Mouse (Mus musculus) intestine, postnatal 0 days (tissue): ENCODE data around the gene Krt5. TPM values are rescaled to one million over a fixed set of nuclear protein-coding genes. Genes with fewer than 3 reads are reported as not detected.

Experiments used
- ATAC-seq: fragments of 200-750 bp; cut with Nextera tagmentation; 2 replicates; pipeline ENCODE4 v1.8.0; 2017; ENCODE audit warnings: mild to moderate bottlenecking, moderate TSS enrichment, moderate library complexity
- H3K27ac ChIP-seq: fragments of 300-500 bp; sonication (generic); 2 replicates; pipeline ENCODE4 v1.5.1; 2014; ENCODE audit warnings: mild to moderate bottlenecking, low read depth, low read length, moderate library complexity
- H3K27me3 ChIP-seq: fragments of 300-500 bp; sonication (generic); replicated peaks from 2 replicates; pipeline ENCODE4 v1.6.1; 2014; ENCODE audit warnings: low read length, mixed read lengths; ENCODE audit not compliant: control insufficient read depth, insufficient read depth
- H3K36me3 ChIP-seq: fragments of 300-500 bp; sonication (generic); 2 replicates; pipeline ENCODE4 v1.6.1; 2014; ENCODE audit warnings: mild to moderate bottlenecking, moderate library complexity; ENCODE audit not compliant: control insufficient read depth, insufficient read depth
- H3K4me1 ChIP-seq: fragments of 300-500 bp; sonication (generic); replicated peaks from 2 replicates; pipeline ENCODE4 v1.6.1; 2014; ENCODE audit warnings: antibody characterized with exemption, low read length, mixed read lengths; ENCODE audit not compliant: control insufficient read depth, insufficient read depth
- H3K4me2 ChIP-seq: fragments of 300-500 bp; sonication (generic); replicated peaks from 2 replicates; pipeline ENCODE4 v1.6.1; 2014; ENCODE audit warnings: low read depth, mild to moderate bottlenecking, moderate library complexity
- H3K4me3 ChIP-seq: fragments of 300-500 bp; sonication (generic); 2 replicates; pipeline ENCODE4 v1.5.1; 2014; ENCODE audit warnings: low read depth, low read length
- H3K9ac ChIP-seq: fragments of 300-500 bp; sonication (generic); 2 replicates; pipeline ENCODE4 v1.6.1; 2014; ENCODE audit warnings: mild to moderate bottlenecking, low read depth, low read length
- H3K9me3 ChIP-seq: fragments of 300-500 bp; sonication (generic); 2 replicates; pipeline ENCODE4 v1.6.1; 2016; ENCODE audit warnings: mixed run types; ENCODE audit not compliant: control insufficient read depth
- CTCF ChIP-seq: sonication (generic); IDR thresholded peaks from 2 replicates; pipeline ENCODE4 v1.5.1; 2016; ENCODE audit warnings: low read depth, mild to moderate bottlenecking, control low read depth, antibody characterized with exemption, moderate library complexity
- WGBS: fragments of 180-500 bp; shearing (Covaris S2); extraction: QIAGEN DNeasy Blood & Tissue Kit; methylation state at CpG from one replicate; pipeline ENCODE4 v1.1.7; 2014; 5-methylcytosine and 5-hydroxymethylcytosine counted together
- polyA plus RNA-seq: library from polyadenylated mRNA; unstranded; fragments of >200 nt; fragmentation: Nextera tagmentation; extraction: Ambion mirVana; gene quantifications from 2 replicates; pipeline ENCODE4 v1.2.1, GENCODE M21; 2015

Krt5 gene
- polyA plus RNA-seq = 0.08 TPM in 1 of 2 replicates, not detected in the other

- no peak within 1 kb of the TSS for H3K9ac ChIP-seq
- no peaks in the 10 kb centered on the region for H3K4me1 ChIP-seq
- no peak within 1 kb of the TSS for H3K4me2 ChIP-seq
- no peak for TF ChIP-seq CTCF
- no peak within 1 kb of the TSS for H3K27ac ChIP-seq
- H3K4me3 ChIP-seq = no peak within 1 kb of the TSS
- no peaks in the 10 kb centered on the region for H3K9me3 ChIP-seq
- no peaks in the 10 kb centered on the region for H3K27me3 ChIP-seq
- WGBS = 65% methylated on average over 13 of the region's 13 CpGs
- H3K36me3 ChIP-seq = no peaks in the 10 kb centered on the region
- no peak for ATAC-seq
These were observed at the start of gene Krt5 for GRCm38 (mm10) chr15:101712720-101713119. TSS of gene Krt5 (minus strand) at chr15:101712898.

- ATAC-seq = no peak
- no peak within 1 kb of the TSS for H3K27ac ChIP-seq
- H3K9ac ChIP-seq = no peak within 1 kb of the TSS
- H3K4me3 ChIP-seq = no peak within 1 kb of the TSS
- TF ChIP-seq CTCF = no peak
- H3K9me3 ChIP-seq = no peaks in the 10 kb centered on the region
- H3K36me3 ChIP-seq = no peaks in the 10 kb centered on the region
- H3K27me3 ChIP-seq = no peaks in the 10 kb centered on the region
- H3K4me2 ChIP-seq = no peak within 1 kb of the TSS
- WGBS = 62% methylated on average over 14 of the region's 14 CpGs
- no peaks in the 10 kb centered on the region for H3K4me1 ChIP-seq
These were observed 30.0 kb upstream of the Krt5 start, which contains the start of gene Krt71 for GRCm38 (mm10) chr15:101742711-101743110. TSS of gene Krt71 (minus strand) at chr15:101743109.

DNA sequence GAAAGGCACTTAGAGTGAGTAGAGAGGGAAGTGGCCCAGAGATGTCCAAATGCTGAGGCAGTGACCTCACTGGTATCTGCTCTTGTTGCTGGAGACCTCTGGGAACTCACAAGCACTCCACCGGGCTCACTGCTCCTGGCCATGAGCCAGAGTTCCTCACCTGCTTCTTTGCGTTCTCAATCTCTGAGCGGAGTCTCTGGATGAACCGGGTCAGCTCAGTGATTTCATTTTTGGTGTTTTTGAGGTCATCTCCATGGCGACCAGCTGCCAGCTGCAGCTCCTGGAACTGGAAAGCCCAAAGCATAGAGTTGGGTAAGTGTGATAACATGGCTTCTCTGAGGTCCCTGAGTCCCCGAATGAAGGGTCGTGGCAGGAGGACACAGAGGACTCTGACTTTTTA lies 25.1 kb upstream of the Krt5 start:
- no peaks in the 10 kb centered on the region for H3K9me3 ChIP-seq

GRCm38 (mm10) chr15:101730653-101731052 lies 18.0 kb upstream of the Krt5 start:
- no peaks in the 10 kb centered on the region for H3K36me3 ChIP-seq
- H3K4me2 ChIP-seq = no peak overlapping the region
- H3K4me3 ChIP-seq = no peak overlapping the region
- no peak for TF ChIP-seq CTCF
- no peaks in the 10 kb centered on the region for H3K9me3 ChIP-seq
- H3K9ac ChIP-seq = no peak overlapping the region
- no peaks in the 10 kb centered on the region for H3K27me3 ChIP-seq
- ATAC-seq = no peak
- H3K27ac ChIP-seq = no peak overlapping the region
- H3K4me1 ChIP-seq = no peaks in the 10 kb centered on the region

More for the DNA sequence above, 25.1 kb upstream of the Krt5 start:
- no peaks in the 10 kb centered on the region for H3K36me3 ChIP-seq
- H3K4me2 ChIP-seq = no peak overlapping the region
- ATAC-seq = no peak
- H3K4me3 ChIP-seq = no peak overlapping the region
- H3K27ac ChIP-seq = no peak overlapping the region
- H3K9ac ChIP-seq = no peak overlapping the region
- WGBS = 65% methylated on average over 7 of the region's 7 CpGs
- no peaks in the 10 kb centered on the region for H3K27me3 ChIP-seq
- TF ChIP-seq CTCF = no peak
- no peaks in the 10 kb centered on the region for H3K4me1 ChIP-seq

DNA sequence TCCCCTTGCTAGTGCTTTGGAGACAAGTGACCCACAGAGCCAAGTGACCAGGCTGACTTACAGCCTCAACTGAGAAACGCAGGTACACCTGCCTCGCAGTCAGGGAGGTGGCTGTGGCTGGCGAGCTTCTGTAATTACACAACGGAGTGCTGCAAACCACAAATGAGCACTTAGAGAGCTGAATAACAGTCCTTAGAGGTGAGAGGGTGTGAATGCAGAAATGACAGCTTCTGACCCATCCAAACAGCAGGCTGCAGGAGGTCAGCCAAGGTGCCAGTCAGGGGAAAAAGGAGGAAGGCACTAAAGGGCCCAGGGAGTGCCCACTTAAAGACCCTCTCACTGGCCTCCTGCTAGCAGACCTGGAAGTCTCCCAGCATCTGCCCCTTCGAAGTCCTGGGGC lies 12.0 kb upstream of the Krt5 start:
- Histone ChIP-seq H3K4me1 (no peaks in the 10 kb centered on the region), H3K9me3 (no peaks in the 10 kb centered on the region), H3K9ac (no peak overlapping the region), H3K36me3 (no peaks in the 10 kb centered on the region), H3K27me3 (no peaks in the 10 kb centered on the region), H3K4me3 (no peak overlapping the region), H3K27ac (no peak overlapping the region), H3K4me2 (no peak overlapping the region)
- no peak for ATAC-seq
- TF ChIP-seq CTCF = no peak
- 39% methylated on average over 5 of the region's 5 CpGs for WGBS

- Histone ChIP-seq H3K36me3 (no peaks in the 10 kb centered on the region), H3K27ac (no peak overlapping the region), H3K4me2 (no peak overlapping the region), H3K27me3 (no peaks in the 10 kb centered on the region), H3K4me3 (no peak overlapping the region), H3K9ac (no peak overlapping the region), H3K9me3 (no peaks in the 10 kb centered on the region), H3K4me1 (no peaks in the 10 kb centered on the region)
- ATAC-seq = no peak
- TF ChIP-seq CTCF = no peak
- 76% methylated on average over 3 of the region's 3 CpGs for WGBS
These were observed 3.1 kb upstream of the Krt5 start for GRCm38 (mm10) chr15:101715831-101716230.

DNA sequence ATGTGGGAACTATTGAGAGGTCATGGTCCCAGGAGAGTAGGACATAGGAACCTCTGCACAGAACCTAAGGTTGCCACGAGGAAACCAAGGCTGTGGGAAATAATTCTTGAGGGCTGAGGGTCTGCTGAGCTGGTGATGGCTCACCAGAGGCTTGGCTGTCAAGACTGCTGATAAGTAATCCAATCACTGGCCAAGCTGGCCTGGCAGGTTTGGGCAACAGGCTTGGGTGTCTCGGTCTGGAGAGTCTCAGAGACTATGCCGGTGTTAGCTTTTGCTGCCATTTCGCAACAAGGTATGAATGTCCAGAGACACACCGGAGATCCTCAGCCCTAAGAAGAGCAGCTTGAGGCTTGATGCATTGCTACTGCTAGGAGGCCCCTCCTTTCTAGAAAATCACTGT lies 1.7 kb upstream of the Krt5 start:
- Histone ChIP-seq H3K9me3 (no peaks in the 10 kb centered on the region), H3K9ac (no peak overlapping the region), H3K27ac (no peak overlapping the region), H3K27me3 (no peaks in the 10 kb centered on the region), H3K4me1 (no peaks in the 10 kb centered on the region), H3K4me3 (no peak overlapping the region), H3K36me3 (no peaks in the 10 kb centered on the region), H3K4me2 (no peak overlapping the region)
- no peak for TF ChIP-seq CTCF
- 36% methylated on average over 5 of the region's 5 CpGs for WGBS
- ATAC-seq = no peak
